Mouse (Mus musculus): ENCODE data around the gene Sult4a1. TPM values are rescaled to one million over a fixed set of nuclear protein-coding genes. Genes with fewer than 3 reads are reported as not detected.
"Not testable (repeated sequence)": the region's sequence is repeated elsewhere in the genome, so short reads cannot be mapped to it uniquely, and the experiment has no call there.

The Sult4a1 gene
- polyA plus RNA-seq, 1 experiment from 2014 or later, result 46.7 TPM

- Histone ChIP-seq H3K9ac (no peak within 1 kb of the TSS), H3K4me1 (no peaks in the 10 kb centered on the region), H3K9me3 (no peaks in the 10 kb centered on the region), H3K4me3 (no peak within 1 kb of the TSS), H3K36me3 (no peaks in the 10 kb centered on the region), H3K27me3 (replicated peaks) (no peaks in the 10 kb centered on the region), H3K4me2 (replicated peaks) (no peak within 1 kb of the TSS), H3K27ac (no peak within 1 kb of the TSS)
- 74% methylated on average over 8 of the region's 8 CpGs for WGBS
- no peak for ATAC-seq (ENCODE audit: low FRiP score, low read depth)
Observed at GRCm38 (mm10) chr15:84123075-84123474, 17.5 kb upstream of the Sult4a1 start, which contains the start of gene Pnpla5. Gene Pnpla5, minus strand, starts transcription at chr15:84123175.

- H3K4me3 ChIP-seq, result no peak overlapping the region
- no peak overlapping the region for H3K4me2 ChIP-seq (replicated peaks)
- H3K36me3 ChIP-seq, result no peaks in the 10 kb centered on the region
- 84% methylated on average over 7 of the region's 7 CpGs for WGBS
- no peak overlapping the region for H3K9ac ChIP-seq
- no peaks in the 10 kb centered on the region for H3K4me1 ChIP-seq
- H3K27ac ChIP-seq, result no peak overlapping the region
- H3K9me3 ChIP-seq, result no peaks in the 10 kb centered on the region
- no peak for ATAC-seq (ENCODE audit: low FRiP score, low read depth)
- H3K27me3 ChIP-seq (replicated peaks), result no peaks in the 10 kb centered on the region
Observed at GRCm38 (mm10) chr15:84121036-84121435, 15.5 kb upstream of the Sult4a1 start.

- no peaks in the 10 kb centered on the region for H3K27me3 ChIP-seq (replicated peaks)
- no peak overlapping the region for H3K4me2 ChIP-seq (replicated peaks)
- no peaks in the 10 kb centered on the region for H3K9me3 ChIP-seq
- 19% methylated on average over 6 of the region's 6 CpGs for WGBS
- H3K4me1 ChIP-seq, result no peaks in the 10 kb centered on the region
- H3K27ac ChIP-seq, result no peak overlapping the region
- no peak overlapping the region for H3K4me3 ChIP-seq
- no peak overlapping the region for H3K9ac ChIP-seq
- H3K36me3 ChIP-seq, result no peaks in the 10 kb centered on the region
- ATAC-seq (ENCODE audit: low FRiP score, low read depth), result no peak
Observed at GRCm38 (mm10) chr15:84120612-84121011, 15.1 kb upstream of the Sult4a1 start.

GRCm38 (mm10) chr15:84116466-84116865, 10.9 kb upstream of the Sult4a1 start:
- Histone ChIP-seq H3K9me3 (no peaks in the 10 kb centered on the region), H3K27ac (no peak overlapping the region), H3K4me2 (replicated peaks) (no peak overlapping the region), H3K27me3 (replicated peaks) (no peaks in the 10 kb centered on the region), H3K9ac (no peak overlapping the region), H3K4me3 (no peak overlapping the region), H3K4me1 (no peaks in the 10 kb centered on the region), H3K36me3 (no peaks in the 10 kb centered on the region)
- 86% methylated on average over 1 of the region's 1 CpGs for WGBS
- no peak for ATAC-seq (ENCODE audit: low FRiP score, low read depth)

- ATAC-seq (ENCODE audit: low FRiP score, low read depth), result no peak
- Histone ChIP-seq H3K4me2 (replicated peaks) (no peak overlapping the region), H3K36me3 (no peaks in the 10 kb centered on the region), H3K4me3 (no peak overlapping the region), H3K27me3 (replicated peaks) (no peaks in the 10 kb centered on the region), H3K9ac (no peak overlapping the region), H3K27ac (no peak overlapping the region), H3K9me3 (no peaks in the 10 kb centered on the region), H3K4me1 (no peaks in the 10 kb centered on the region)
- WGBS, result 65% methylated on average over 5 of the region's 5 CpGs
Observed at GRCm38 (mm10) chr15:84115727-84116126, 10.2 kb upstream of the Sult4a1 start.

GRCm38 (mm10) chr15:84113873-84114272, 8.3 kb upstream of the Sult4a1 start:
- no peak overlapping the region for H3K4me3 ChIP-seq
- no peaks in the 10 kb centered on the region for H3K4me1 ChIP-seq
- H3K27ac ChIP-seq, result no peak overlapping the region
- WGBS, result 82% methylated on average over 6 of the region's 6 CpGs
- H3K4me2 ChIP-seq (replicated peaks), result no peak overlapping the region
- no peaks in the 10 kb centered on the region for H3K36me3 ChIP-seq
- no peaks in the 10 kb centered on the region for H3K27me3 ChIP-seq (replicated peaks)
- no peak for ATAC-seq (ENCODE audit: low FRiP score, low read depth)
- no peaks in the 10 kb centered on the region for H3K9me3 ChIP-seq
- H3K9ac ChIP-seq, result no peak overlapping the region

GRCm38 (mm10) chr15:84108899-84109298, 3.3 kb upstream of the Sult4a1 start:
- no peak overlapping the region for H3K4me2 ChIP-seq (replicated peaks)
- WGBS, result 9% methylated on average over 13 of the region's 13 CpGs
- ATAC-seq (ENCODE audit: low FRiP score, low read depth), result no peak
- H3K27ac ChIP-seq, result no peak overlapping the region
- H3K4me1 ChIP-seq, result no peaks in the 10 kb centered on the region
- no peak overlapping the region for H3K9ac ChIP-seq
- no peak overlapping the region for H3K4me3 ChIP-seq
- H3K9me3 ChIP-seq, result no peaks in the 10 kb centered on the region
- H3K27me3 ChIP-seq (replicated peaks), result peaks cover 39% of the 10 kb centered on the region
- H3K36me3 ChIP-seq, result no peaks in the 10 kb centered on the region

GRCm38 (mm10) chr15:84105924-84106500, 458 bp upstream of the Sult4a1 start:
- H3K4me2 ChIP-seq (replicated peaks), result peak overlapping the region; percentile 85
- no peaks in the 10 kb centered on the region for H3K4me1 ChIP-seq
- peak overlapping the region; percentile 42 for H3K9ac ChIP-seq
- no peak overlapping the region for H3K27ac ChIP-seq
- ATAC-seq (ENCODE audit: low FRiP score, low read depth), result no peak
- 10% methylated on average over 12 of the region's 12 CpGs for WGBS
- no peaks in the 10 kb centered on the region for H3K9me3 ChIP-seq
- peak overlapping the region; percentile 51 for H3K4me3 ChIP-seq
- no peaks in the 10 kb centered on the region for H3K36me3 ChIP-seq
- H3K27me3 ChIP-seq (replicated peaks), result peaks cover 44% of the 10 kb centered on the region

GRCm38 (mm10) chr15:84104626-84105025, 928 bp downstream of the Sult4a1 start:
- no peak for ATAC-seq (ENCODE audit: low FRiP score, low read depth)
- 87% methylated on average over 7 of the region's 7 CpGs for WGBS
- Histone ChIP-seq H3K27me3 (replicated peaks) (peaks cover 44% of the 10 kb centered on the region), H3K36me3 (no peaks in the 10 kb centered on the region), H3K4me2 (replicated peaks) (peak overlapping the region; percentile 85), H3K4me3 (peak overlapping the region; percentile 51), H3K4me1 (no peaks in the 10 kb centered on the region), H3K27ac (no peak overlapping the region), H3K9me3 (no peaks in the 10 kb centered on the region), H3K9ac (no peak overlapping the region)

- not testable (repeated sequence) for ATAC-seq (ENCODE audit: low FRiP score, low read depth); H3K4me1 ChIP-seq; H3K9ac ChIP-seq; H3K36me3 ChIP-seq; H3K9me3 ChIP-seq; H3K27ac ChIP-seq; H3K4me3 ChIP-seq; H3K4me2 ChIP-seq (replicated peaks); H3K27me3 ChIP-seq (replicated peaks)
- WGBS, result 88% methylated on average over 15 of the region's 15 CpGs
Observed at GRCm38 (mm10) chr15:84097536-84097935, 8.0 kb downstream of the Sult4a1 start.

GRCm38 (mm10) chr15:84096051-84096450, 9.5 kb downstream of the Sult4a1 start:
- WGBS, result 91% methylated on average over 8 of the region's 8 CpGs
- Histone ChIP-seq H3K27ac (no peak overlapping the region), H3K4me1 (no peaks in the 10 kb centered on the region), H3K27me3 (replicated peaks) (no peaks in the 10 kb centered on the region), H3K4me3 (no peak overlapping the region), H3K36me3 (no peaks in the 10 kb centered on the region), H3K4me2 (replicated peaks) (no peak overlapping the region), H3K9me3 (no peaks in the 10 kb centered on the region), H3K9ac (no peak overlapping the region)
- ATAC-seq (ENCODE audit: low FRiP score, low read depth), result no peak

- ATAC-seq (ENCODE audit: low FRiP score, low read depth), result no peak
- Histone ChIP-seq H3K27ac (no peak overlapping the region), H3K9me3 (no peaks in the 10 kb centered on the region), H3K27me3 (replicated peaks) (no peaks in the 10 kb centered on the region), H3K4me2 (replicated peaks) (no peak overlapping the region), H3K36me3 (no peaks in the 10 kb centered on the region), H3K4me1 (no peaks in the 10 kb centered on the region), H3K4me3 (no peak overlapping the region), H3K9ac (no peak overlapping the region)
- WGBS, result 73% methylated on average over 7 of the region's 7 CpGs
Observed at GRCm38 (mm10) chr15:84094921-84095320, 10.6 kb downstream of the Sult4a1 start.

- no peak overlapping the region for H3K4me3 ChIP-seq
- no peak overlapping the region for H3K9ac ChIP-seq
- WGBS, result 28% methylated on average over 9 of the region's 9 CpGs
- no peak overlapping the region for H3K4me2 ChIP-seq (replicated peaks)
- H3K27ac ChIP-seq, result no peak overlapping the region
- H3K4me1 ChIP-seq, result peaks cover 7% of the 10 kb centered on the region; the same call in 1 of the 2 replicates
- no peak for ATAC-seq (ENCODE audit: low FRiP score, low read depth)
- H3K27me3 ChIP-seq (replicated peaks), result no peaks in the 10 kb centered on the region
- H3K36me3 ChIP-seq, result no peaks in the 10 kb centered on the region
- H3K9me3 ChIP-seq, result no peaks in the 10 kb centered on the region
Observed at GRCm38 (mm10) chr15:84086775-84087174, 18.8 kb downstream of the Sult4a1 start.

Measured in neural tube, embryonic 12.5 days (tissue).